Mouse (Mus musculus) right cerebral cortex, adult 18-20 months (tissue): ENCODE data around the gene Olfr699.
"Not testable (repeated sequence)": the region's sequence is repeated elsewhere in the genome, so short reads cannot be mapped to it uniquely, and the experiment has no call there.

Experiments used
- DNase-seq: peaks from one replicate; pipeline ENCODE4 v3.0.0; 2022; ENCODE audit warnings: mixed read lengths

The Olfr699 gene

DNA sequence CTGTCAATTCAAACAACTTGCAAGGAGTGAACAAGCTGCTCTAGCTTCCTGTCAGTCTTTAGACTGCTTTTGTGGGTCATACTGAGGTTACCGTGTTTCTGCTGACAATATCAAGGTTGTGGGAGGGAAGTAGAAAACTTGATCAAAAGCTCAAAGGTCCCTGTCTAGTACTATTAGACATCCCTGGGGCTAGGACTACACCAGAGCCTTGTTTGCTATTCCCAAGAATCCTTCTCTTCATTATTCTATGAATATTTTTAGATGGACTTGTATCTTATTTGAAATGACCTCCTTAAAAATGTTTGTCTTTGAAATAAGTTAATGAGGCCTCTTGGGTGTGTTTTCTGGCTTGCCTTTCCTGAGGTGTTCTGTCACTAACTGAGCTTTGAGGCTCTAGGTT is at the start of gene Olfr699:
Gene Olfr699 (minus strand): TSS at position 101 of the 400 bp plus-strand sequence.
- no peak for DNase-seq

DNA sequence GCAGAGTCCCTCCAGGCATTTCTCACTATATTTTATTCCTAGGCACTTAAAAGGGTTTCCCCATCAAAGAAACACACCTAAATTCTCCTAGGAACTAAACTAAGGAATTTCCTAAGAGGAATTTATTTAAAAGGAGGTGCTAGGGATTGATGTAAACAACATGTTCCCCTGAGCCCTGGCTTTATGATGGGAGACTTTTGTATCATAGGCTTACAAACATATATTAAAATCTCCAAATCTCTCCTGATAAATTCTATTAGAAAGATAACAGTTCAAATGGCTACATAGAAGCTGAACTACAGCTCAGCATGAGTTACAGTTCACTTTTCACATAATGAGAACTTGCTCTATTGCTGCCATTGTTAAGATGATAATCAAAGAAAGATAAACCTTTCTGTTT is 40.8 kb upstream of the Olfr699 start, which contains the start of gene Olfr702:
Gene Olfr702 (minus strand): TSS at position 101 of the 400 bp plus-strand sequence.
- no peak for DNase-seq

DNA sequence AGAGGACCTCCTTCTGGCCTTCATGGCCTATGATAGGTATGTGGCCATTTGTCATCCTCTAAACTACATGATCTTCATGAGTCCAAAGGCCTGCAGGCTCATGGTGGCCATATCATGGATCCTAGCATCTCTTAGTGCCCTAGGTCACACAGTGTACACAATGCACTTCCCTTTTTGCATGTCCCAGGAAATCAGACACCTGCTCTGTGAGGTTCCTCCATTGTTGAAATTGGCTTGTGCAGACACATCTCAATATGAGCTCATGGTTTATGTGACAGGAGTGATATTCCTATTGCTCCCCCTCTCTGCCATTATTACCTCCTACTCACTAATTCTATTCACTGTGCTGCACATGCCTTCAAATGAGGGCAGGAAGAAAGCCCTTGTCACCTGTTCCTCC is 25.4 kb upstream of the Olfr699 start:
- no peak for DNase-seq

DNA sequence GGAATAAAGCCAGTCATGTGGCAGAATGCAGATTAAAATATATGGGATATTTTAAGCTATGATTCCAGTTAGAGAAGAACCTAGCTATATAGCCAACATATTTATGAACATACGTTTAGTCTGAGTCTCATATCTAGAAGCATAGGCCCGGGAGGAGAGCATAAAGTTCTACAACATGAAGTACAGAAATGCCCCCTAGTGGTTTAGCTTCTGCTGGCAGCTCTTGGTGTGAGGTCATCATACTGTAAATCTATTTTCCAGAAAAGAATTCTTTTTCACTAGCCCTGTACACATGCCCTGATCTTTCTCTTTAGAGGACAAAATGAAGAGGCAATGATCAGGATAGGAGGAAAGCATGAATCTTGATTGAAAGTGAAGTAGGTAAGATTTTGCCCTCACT is 22.8 kb upstream of the Olfr699 start:
- no peak for DNase-seq

DNA sequence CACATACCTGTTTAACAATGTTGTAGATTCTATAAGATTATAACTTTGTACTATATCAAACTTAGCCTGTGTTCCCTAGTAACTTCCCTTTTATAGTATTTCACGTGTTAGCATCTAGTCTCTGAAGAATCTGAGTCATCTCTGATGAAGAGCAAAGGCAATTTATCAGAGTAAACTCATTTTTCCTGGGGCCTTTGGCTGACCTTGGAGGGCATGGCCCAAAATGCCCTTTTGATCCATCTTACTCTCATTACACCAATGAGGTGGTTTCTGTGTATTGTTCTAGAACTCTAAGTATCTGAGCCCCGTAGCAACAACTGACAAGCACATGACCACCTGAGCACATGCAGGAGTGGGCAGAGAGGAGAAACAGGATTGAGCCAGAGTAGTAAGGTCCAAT is 20.8 kb upstream of the Olfr699 start, which contains the start of gene Olfr701:
Gene Olfr701 (plus strand): TSS at position 301 of the 400 bp plus-strand sequence.
- no peak for DNase-seq

DNA sequence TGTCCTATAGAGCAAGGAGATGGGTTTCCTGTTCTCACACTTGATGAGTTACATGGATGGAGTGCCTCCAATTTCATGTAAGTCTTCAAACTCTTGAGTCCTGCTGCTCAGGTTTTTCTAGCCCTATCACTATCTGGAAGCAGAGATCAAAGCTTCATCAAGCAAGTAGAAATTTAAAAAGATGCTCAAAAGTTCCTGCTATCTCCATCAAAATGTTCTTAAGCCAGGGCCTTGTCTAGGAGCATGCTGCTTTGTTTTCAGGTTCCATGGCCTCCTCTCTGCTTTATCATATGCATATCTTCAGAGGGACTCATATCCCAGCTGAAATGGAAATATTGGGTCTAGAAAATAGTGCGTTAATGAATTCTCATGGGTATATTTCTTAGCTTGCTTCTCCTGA is 15.7 kb upstream of the Olfr699 start, which contains the start of gene Olfr700:
Gene Olfr700 (minus strand): TSS at position 101 of the 400 bp plus-strand sequence.
- DNase-seq = no peak

DNA sequence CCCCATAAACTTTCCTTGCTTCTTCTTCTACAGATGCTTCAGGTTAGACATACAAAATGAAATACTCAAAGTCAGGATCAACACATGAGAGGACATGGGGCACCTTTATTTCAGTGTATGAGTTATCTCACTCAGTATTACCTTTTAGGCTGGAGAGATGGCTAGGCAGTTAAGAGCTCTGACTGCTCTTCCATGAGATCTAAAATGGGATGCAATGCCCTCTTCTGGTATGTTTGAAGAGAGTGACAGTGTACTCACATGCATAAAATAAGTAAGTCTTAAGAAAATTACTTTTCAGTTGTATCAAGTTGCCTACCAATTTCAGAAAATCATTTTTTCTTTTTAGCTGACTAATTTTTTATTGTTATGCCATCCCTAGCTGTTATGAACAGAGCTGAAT is 4.7 kb downstream of the Olfr699 start:
- DNase-seq = no peak

DNA sequence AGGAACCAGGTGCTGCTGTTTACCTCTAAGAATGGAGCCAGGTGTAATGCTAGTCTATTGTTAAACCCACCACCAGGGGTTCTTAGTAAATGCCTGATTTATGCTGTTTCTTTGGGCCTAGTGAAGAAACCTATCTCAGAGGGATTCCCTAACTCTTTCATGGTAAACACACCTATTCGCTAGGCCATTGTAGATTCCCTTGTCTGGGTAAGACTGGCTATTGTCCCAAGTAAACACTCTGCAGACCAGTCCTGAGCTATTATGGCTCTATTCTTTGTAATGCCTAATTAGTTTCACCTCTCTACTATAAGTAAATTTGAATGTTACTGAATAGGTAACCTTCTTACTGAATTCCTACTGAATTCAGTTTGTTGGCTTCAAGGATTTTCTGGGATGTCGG is 32.0 kb downstream of the Olfr699 start:
- DNase-seq = not testable (repeated sequence)

DNA sequence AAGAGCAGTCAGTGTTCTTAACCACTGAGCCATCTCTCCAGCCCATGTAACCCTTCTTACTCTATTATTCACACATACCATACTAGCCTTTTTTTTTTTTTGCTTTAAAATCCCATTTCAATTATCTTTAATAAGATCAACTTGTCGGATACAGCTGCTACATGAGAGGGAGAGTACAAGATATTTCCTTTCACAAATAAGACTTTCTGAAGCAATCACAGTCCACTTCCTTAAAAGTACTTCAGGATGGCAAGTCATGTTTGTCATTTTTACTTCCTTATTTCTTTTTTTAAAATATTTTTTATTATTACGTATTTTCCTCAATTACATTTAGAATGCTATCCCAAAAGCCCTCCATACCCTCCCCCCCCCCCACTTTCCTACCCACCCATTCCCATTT is 34.2 kb downstream of the Olfr699 start:
- no peak for DNase-seq

DNA sequence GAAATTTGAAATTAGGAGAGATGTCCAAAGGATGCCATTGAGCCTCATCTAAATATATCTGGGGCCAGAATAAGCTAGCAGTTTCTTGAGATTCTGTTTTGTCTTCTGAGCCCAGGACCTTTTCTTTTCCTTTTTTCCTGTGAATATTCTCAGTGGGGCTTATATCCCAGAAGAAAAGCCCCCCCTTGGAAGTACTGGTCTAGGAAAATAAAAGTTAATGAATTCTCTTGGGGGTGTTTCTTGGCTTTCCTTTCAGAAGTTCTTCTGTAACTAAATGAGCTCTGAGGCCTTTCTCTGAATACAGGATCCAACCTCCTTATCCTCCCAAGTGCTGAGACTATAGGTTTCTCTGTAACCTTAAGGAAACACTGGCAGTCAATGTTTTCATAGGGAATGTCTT is 37.7 kb downstream of the Olfr699 start, which contains the start of gene Olfr698:
Gene Olfr698 (minus strand): TSS at position 101 of the 400 bp plus-strand sequence.
- DNase-seq = no peak

DNA sequence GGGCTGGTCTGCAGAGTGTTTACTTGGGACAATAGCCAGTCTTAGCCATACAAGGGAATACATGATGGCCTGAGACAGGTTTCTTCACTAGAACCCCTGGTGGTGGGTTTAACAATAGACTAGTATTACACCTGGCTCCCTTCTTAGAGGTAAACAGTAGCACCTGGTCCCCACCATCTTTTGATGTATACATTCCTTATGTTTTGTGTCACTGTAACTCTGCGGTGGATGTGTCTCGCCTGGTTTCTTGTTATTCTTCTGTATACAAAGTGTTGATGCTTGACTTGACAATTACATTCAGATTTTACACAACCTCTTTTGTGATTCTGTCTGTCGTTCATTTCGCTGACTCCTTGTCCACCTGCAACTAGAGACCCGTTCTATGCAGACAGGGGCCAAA is 47.2 kb downstream of the Olfr699 start:
- DNase-seq = no peak

DNA sequence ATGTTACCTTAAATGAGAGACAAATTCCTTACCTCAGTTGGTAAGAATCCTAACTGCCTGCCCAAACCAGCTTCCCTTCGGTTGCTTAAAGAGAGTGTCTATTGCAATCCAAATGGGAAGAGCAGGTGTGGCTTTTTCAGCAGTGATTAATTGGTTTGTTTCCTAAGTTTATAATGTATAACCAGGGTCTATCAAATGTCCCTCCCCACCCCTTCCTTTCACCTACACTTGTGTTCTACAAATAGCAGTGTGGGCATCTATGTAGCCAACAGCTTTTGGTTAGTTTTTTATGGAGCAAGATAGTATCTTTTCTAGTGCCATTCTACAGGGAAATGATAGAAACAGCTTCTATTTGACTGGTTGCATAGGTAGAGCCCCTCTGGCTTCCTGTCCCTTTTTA is 50.7 kb downstream of the Olfr699 start, which contains the start of gene Olfr697:
Gene Olfr697 (minus strand): TSS at position 101 of the 400 bp plus-strand sequence.
- no peak for DNase-seq
